Mouse (Mus musculus) regulatory T cell (primary cell): ENCODE measurements around the gene Tubg2.

Source experiments
- in situ Hi-C: fragments of 300-600 bp; cut with MboI, MseI; formaldehyde crosslinking; loops from one replicate; pipeline ENCODE4 v1.15.1; 2025; ENCODE audit warnings: high pct_unique_total_duplicates

Tubg2 gene

DNA sequence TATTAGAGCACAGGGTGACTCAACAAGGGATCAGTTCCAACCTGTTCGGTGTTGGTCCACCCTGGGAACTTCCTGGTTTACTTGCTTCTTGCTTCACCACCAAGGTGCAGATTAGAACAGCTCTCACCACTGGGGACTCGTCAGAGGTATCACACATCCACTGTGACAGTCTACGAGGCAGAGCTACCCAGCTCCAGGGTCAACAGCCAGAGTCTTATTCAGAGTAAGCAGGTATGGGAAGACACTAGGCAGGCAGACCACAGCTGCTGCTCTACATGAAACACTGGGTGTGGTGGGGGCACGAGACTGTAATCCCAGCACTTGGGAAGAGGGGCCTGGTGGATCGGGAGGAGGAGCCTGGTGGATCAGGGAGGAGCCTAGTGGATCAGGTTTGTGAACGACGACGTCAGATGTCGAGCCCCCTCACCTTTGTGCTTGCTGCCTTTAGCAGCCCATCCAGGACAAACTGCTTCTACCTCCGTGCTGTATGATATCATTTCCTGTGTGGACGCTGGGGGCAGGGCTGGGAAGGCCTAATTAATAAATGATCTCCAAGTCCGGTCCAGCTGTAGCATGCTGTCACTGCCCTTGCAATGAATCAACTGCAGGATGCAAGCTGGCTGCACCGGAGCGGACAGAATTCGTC is 17.0 kb upstream of the Tubg2 start:
- in situ Hi-C loops = no loop called here

DNA sequence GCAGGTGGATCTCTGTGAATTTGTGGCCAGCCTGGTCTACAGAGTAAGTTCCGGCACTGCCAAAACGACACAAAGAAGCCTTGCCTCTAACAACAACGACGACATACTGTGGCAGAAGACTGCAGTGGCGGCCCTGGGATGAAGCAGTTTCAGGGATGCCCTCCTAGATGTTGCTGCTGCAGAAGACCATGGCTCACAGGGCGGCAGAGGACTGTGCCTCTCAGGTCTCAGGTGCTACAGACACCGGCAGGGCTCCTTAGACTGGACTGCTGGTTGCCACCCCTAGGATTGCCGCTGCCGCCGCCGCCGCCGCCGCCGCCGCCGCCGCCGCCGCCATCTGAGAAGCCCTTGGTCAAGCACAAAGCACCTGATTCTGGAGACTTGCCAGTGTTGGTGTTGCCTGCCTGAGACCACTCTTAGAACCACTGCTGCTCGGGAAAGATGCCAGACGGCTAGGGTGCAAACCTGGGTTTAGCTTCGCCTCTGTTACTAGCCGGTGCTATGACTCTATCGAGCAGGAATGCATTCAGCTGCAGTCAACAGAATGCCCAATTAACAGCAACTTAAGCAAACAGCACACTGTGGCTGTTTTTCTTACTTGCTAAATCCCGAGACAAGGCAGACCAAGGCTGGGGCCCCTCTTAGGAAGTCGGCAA is 15.4 kb upstream of the Tubg2 start:
- in situ Hi-C loops = no loop called here

DNA sequence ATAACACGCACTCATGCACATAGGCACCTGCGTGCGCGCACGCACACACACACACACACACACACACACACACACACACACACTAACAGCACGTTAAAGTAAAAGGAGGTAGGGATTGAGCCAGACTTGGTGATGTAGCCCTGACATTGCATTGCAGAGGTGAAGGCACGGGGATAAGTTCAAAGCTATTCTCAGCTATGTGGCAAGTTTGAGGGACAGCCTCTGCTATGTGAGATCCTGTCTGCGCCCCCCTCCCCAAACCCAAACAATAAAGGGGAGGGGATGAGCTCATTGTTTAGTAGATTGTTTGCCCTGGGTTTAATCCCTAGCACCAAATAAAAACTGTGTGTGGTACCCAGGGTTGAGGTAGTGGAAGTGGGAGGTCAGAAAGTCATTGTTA is 14.6 kb upstream of the Tubg2 start:
- in situ Hi-C loops = no loop called here

DNA sequence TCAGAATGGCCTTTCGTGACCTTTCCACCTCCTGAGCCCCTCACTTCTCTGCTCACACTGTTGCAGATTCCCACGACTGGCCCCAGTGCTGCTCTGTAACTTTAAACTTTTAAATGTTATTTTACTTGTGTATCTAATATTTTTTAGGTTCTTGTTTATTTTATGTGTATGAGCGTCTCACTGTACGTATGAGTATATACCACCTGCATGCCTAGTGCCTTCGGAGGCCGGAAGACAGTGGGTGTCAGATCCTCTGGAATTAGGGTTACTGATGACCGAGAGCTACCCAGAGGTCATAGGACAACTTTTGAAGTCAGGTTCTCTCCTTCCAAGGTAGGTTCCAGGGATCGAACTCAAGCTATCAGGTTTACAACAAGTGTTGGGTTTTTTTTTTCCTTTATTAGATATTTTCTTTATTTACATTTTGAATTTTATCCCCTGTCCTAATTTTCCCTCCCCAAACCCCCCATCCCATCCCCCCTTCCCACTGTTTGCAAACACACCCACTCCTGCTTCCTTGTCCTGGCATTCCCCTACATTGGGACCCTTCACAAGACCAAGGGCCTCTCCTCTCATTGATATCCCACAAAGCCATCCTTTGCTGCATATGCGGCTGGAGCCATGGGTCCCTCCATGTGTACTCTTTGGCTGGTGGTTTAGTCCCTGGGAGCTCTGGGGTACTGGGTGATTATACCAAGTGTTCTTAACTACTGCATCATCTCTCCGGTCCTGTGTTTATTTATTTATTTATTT is 13.3 kb upstream of the Tubg2 start:
- in situ Hi-C loops = no loop called here

DNA sequence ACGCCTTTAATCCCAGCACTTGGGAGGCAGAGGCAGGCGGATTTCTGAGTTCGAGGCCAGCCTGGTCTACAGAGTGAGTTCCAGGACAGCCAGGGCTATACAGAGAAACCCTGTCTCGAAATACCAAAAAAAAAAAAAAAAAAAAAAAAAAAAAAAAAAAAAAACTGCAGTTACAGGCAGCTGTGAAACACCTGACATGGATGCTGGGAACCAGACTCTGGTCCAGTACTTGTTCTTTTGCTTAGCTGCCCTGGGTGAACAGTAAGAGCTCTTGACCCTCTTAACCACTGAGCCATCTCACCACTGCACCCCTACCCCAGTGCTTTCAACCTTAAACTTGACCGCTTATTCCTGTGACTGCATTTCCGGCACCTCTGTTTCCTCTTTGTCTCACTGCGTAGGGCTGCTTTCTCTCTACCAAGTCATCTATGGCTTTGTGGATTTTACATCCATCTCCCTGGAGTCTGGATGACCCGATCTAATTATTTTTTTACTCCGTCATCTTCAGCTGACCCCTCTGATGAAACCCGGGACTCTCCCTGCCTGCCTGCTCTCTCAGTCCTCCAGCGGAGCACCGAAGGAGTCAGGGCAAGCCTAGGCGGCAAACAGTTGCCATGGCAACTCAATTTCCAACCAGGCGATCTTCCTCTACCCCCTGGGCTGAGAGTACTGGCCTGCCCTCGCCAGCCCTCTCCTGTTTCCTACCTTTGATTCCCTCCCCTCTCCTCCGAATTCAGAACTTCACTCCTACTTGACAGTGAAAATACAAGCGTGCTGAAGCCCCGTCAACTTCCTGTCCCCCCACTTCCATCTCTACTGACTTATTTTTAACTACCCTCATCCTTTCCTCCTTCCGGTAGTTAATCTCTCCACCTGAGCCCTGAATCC is 12.1 kb upstream of the Tubg2 start:
- in situ Hi-C loops = no loop called here

DNA sequence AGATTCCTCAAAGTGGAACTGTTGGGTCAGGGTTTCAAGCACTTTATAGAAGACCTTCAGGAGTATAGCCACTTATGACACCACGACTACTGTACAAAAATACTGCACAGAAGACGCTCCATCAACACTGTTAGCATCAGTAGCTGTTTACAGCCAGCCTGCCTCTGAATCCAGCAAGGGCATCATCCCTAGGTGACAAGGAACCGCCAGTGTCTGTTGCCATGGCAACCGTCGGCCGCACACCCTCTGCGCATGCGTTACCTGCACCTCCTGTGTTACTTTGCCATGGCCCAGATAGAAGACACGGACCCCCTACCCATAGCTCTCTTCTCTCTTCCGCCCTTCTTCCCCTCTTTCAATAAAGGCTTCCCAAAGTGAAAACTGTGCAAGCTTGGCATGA is 9.3 kb upstream of the Tubg2 start:
- in situ Hi-C loops = no loop called here

DNA sequence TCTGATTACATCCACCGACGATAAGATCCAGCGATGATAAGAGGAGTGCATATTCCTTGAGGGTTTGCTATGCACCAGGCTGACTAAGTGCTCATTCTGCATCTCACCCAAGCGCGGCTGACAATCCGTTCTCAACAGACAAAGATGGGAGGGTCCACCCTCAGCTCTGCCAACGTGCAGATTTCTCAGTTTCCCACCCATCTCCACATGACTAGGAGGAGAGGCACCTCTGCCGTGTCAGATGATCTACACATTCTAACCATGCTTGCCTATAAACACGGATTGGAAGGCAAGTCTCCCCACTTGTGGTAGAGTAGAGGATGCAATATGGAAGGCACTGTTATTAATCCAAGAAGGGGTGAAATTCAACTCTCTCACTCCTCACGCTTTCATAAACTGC is 7.0 kb upstream of the Tubg2 start:
- in situ Hi-C loops = no loop called here

DNA sequence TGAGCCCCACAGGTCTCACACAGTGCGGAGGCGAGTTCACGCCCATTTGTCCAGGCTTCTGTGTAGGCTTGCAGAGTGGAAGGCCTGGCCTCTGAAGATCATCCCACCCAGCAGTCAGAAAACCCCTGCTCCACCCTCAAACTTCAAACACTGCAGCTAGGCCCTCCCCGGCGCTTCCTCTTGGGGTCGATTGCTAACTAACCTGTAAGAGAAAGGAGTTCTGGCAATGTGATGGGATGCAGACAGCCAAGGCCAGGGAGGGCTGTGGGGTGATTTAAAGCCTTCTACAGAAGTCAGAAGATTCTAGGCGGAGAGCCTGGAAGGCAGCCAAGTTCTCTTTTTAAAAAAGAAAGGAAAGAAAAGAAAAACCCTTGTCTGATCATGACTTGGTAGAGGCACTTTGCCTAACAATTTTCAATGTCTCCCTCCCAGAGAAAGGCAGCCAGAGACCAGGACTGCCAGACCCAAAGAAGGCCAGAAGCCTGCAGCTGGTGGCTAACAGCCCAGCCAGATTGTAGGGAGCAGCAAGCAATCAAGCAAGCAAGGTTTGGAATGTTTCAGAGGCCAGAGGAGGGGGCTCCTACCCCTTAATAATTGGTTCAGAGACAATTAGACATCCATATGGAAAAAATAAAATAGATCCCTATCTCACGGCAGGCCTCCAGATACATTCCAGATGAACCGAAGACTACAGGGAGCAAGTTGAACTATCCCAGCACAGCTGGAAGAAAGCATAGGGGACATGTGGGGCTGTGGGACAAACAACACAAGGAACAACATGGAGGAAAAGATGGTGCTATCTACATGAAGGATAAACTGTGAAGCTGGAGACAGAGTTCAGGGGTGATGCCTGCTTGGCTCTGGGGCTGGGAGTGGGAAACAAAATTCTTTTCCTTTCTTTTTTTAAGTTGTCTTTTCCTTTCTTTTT is 6.3 kb upstream of the Tubg2 start:
- in situ Hi-C loops = no loop called here

DNA sequence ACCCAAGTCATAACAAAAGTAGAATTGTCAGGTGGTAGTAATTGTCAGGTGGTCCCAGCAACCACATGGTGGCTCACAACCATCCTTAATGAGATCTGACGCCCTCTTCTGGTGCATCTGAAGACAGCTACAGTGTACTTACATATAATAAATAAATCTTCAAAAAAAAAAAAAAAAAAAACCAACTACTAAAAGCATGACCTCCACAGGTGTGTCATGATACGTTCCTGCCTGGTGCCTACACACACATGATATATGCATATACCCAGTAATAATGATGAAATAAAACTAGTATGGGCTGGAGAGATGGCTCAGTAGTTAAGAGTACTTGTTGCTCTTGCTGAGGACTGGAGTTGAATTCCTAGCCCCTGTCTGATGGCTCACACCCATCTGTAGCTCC is 4.6 kb upstream of the Tubg2 start:
- in situ Hi-C loops = no loop called here

DNA sequence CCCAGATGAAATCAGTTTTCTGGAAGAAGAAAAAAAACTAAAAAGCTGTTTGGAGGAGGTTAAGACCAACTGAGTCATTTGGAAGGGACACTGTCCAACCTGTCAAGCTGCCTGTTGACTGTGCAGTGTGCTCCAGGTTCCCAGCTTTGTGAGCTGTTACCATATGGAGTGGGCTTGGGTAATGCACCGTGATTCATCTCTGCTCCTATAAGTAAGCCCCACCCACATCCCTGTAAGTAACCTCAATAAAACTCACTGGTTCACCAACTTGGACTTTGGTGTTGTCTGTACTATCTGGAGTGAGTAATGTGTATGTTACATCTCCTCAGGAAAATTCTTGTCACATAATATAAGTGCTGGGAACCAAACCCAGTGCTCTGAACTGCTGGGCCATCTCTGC is 2.9 kb upstream of the Tubg2 start:
- in situ Hi-C loops = no loop called here

DNA sequence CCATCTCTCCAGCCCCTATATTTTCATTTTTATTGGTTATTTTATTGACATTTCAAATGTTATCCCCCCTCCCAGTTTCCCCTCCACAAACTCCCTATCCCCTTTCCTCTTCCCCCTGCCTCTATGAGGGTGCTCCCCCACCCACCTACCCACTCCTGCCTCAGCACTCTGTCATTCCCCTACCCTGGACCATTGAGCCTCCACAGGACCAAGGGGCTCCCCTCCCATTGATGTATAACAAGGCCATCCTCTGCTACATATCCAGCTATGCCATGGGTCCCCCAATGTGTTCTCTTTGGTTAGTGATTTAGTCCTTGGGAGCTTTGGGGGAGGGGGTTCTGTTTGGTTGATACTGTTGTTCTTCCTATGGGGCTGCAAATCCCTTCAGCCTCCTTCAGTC is 1.1 kb upstream of the Tubg2 start:
- in situ Hi-C loops = no loop called here

DNA sequence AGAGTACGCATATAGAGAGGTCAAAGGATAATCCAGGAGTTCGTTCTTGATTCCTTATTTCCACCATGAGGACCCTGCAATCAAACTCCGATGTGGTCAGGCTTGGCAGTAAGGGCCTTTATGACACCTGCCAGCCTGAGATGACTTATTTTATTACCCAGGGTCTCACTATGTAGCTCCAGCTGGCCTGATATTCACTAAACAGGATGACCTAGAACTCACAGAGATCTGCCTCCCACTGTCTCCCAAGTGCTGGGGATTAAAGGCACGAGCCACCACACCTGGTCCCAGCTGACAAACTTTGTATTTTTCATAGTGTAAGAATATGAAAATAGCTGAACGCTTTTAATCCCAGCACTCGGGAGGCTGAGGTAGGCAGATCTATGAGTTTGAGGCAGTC is 556 bp upstream of the Tubg2 start:
- in situ Hi-C loops = no loop called here

DNA sequence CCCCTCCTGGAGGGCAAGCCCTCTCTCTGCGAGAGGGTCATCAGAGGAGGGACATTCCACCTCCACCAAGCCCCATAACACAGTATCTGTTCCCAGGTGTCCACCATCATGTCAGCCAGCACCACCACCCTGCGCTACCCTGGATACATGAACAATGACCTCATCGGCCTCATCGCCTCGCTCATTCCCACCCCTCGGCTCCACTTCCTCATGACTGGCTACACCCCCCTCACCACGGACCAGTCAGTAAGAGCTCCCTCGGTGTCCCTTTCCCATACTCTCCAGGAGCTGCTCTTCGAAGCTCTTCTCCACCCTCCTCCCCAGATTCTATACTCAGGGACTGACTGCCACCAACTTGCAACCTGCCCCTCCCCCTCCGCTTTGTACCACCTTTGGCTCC is 4.4 kb downstream of the Tubg2 start:
- in situ Hi-C loops = loop anchor here (5.0 kb wide), 1 partner anchor 38 kb away; no protein-coding TSS in a partner anchor

DNA sequence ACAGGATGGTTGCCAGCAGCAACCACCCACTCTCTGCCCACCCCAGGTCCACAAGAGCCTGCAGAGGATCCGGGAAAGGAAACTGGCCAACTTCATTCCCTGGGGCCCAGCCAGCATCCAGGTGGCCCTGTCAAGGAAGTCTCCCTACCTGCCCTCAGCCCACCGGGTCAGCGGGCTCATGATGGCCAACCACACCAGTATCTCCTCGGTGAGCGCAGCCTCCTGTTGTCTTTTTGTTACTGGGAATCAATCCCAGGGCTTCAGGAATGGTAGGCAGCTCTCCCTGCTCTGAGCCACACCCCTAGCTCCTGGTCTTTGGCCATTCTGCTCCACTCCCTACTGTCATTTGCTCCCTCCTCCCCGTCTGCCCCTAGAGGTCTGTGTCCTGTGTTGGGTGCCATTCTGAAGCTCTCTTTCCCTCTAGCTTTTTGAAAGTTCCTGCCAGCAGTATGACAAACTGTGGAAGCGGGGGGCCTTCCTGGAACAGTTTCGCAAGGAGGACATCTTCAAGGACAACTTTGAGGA is 5.3 kb downstream of the Tubg2 start:
- in situ Hi-C loops = loop anchor here (5.0 kb wide), 1 partner anchor 39 kb away; no protein-coding TSS in a partner anchor

DNA sequence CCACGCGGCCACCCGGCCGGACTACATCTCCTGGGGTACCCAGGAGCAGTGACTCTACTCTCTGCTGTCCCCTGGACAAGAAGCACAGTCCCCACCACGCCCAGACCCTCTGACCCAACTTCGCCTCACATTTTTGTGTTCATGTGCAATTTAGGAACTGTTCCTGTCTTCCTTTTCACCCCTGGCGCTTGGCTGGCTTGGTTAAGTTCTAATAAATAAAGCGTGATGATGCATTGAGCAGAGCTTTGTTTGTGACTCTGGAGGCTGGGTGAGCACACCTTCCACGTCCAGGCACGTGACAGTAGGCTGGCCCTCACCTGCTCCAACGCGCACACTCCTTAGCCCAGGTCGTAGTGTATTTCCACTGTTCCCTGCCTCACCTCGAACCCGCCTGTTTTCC is 5.8 kb downstream of the Tubg2 start:
- in situ Hi-C loops = loop anchor here (5.0 kb wide), 1 partner anchor 39 kb away; no protein-coding TSS in a partner anchor

DNA sequence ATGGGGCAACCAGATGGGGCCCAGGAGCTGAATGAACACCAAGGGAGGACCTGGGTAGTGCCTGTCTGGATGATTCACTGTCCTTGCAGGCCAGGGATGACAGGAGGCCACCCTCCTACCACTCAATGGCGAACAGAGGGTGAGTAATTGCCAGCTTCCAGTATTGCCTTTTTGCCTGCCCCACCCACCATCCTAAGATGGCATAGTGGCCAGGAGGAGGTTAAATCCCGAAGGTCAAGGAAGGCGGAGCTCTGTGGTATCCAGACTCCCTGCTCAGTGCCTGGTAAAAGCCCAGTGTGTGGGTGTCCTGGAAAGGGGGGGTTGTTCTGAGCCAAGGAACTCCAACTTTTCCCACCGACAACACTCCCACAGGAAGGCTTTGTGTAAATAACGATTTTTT is 6.6 kb downstream of the Tubg2 start:
- in situ Hi-C loops = loop anchor here (5.0 kb wide), 1 partner anchor 40 kb away; no protein-coding TSS in a partner anchor

DNA sequence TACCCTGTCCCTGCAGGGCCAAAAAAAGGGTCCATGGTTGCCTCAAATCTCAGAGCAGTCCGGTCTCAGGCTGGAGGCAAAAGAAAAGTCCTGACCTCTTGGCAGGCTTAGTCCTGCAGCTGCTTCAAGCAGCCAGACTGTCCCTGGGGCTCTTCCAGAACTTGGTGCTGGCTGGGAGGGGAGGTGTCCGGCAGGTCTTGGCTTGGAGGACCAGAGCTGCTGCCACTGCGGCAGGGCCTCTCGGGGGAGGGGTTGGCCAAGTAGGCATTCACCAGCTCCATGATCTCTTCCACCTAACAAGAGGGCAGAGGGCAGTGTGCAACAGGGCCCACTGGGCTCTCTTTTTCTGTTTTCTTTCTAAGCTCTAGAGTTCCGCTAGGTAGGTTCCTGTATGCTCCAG is 7.1 kb downstream of the Tubg2 start:
- in situ Hi-C loops = loop anchor here (5.0 kb wide), 1 partner anchor 40 kb away; no protein-coding TSS in a partner anchor

DNA sequence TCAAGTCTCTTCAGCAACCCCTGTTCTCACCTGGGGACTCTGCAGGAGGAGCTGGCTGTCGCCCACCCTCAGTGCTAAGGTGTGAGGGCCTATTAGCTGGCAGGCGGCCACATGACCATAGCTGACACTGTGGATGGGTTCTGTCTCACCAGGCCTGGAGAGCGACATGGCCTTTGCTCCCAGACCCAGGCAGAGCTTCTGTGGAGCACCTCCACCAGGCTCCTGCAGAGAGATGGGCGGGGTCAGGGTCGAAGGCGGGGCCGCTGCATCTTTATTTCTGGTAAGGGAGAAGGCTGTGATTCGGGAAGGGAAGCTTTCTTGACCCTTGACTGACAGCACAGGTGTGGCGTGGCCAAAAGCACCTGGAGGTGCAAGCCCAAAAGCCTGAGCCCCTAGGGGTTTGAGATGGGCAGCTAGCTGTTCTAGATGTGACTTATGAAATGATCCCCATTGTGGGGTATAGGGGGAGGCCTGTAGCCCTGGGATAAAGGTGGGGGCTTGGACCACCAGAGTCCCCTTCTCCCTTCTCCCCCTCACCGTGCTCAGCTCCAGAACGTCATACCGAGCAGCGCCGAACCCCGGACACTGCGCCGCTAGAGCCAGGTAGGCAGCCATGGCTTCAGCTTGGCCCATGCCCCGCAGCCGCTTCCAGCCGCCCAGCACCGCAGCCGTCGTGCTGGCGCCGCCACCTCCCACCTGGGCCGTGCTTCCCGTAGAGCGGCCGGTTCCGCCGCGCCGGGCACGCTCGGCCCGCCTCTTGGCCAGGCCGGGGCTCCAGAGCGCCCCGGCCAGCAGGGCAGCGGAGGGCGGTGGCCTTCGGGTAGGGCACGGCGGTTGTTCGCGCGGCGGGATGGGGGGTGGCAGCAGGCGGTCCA is 8.0 kb downstream of the Tubg2 start:
- in situ Hi-C loops = loop anchor here (5.0 kb wide), 1 partner anchor 41 kb away; no protein-coding TSS in a partner anchor

DNA sequence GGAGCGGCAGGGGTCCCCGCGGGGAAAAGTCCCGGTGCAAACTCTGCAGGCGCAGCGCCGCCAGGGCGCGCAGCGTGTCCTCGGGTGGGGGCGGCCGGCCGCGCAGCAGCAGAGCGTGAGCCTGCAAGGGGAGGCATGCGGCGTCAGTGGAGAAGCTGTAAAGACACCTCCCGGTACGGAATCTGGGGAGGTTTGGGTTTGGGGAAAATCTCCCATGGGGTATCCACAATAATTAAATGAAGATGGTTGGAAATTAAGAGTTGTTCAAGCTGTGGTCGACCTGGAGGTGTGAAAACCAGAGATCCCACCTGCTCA is 8.6 kb downstream of the Tubg2 start:
- in situ Hi-C loops = loop anchor here (5.0 kb wide), 1 partner anchor 42 kb away; no protein-coding TSS in a partner anchor
